Mouse (Mus musculus): ENCODE results near the gene Arhgap18.

- TF ChIP-seq POLR2A (IDR thresholded peaks at IDR 0.05; ENCODE audit: borderline replicate concordance, low read depth, low read length) (no peak), CTCF (IDR thresholded peaks at IDR 0.05; ENCODE audit: low read depth, low read length) (no peak)
Measured at GRCm38 (mm10) chr10:26750827-26751226, 2.4 kb upstream of the Arhgap18 start.

All from bone marrow macrophage, adult 2 months (primary cell).